Comparison of ENCODE assay signal across 12 mouse cellular contexts in genomic region chr8:90075796-90076195, GRCm38 (mm10).
A peak's percentile ranks its signal among the peaks of the same experiment; 100 is the strongest.
DNase-seq lines count a peak whose midpoint lies in the region; ATAC-seq and TF ChIP-seq lines count a peak whose summit lies in the region.
"Had no signal": no experiment of that assay in that cellular context is flagged by ENCODE, and none has a peak within 500 bp of the region (broad histone marks: within the 10 kb centered on the region; RNA-seq: fewer than 3 reads in every experiment).

No protein-coding gene starts in this region.

- peaks cover 29% of the 10 kb centered on the region for H3K4me1 ChIP-seq in forebrain, embryonic 12.5 days
- H3K4me1 ChIP-seq in hindbrain, embryonic 14.5 days (replicated peaks; ENCODE audit: control insufficient read depth, insufficient read depth, low read length), result peaks cover 17% of the 10 kb centered on the region
- peaks cover 18% of the 10 kb centered on the region for H3K4me1 ChIP-seq in midbrain, embryonic 14.5 days (ENCODE audit: control insufficient read depth, insufficient read depth, low read length)
- H3K4me1 ChIP-seq in lung, postnatal 0 days (ENCODE audit: insufficient read depth, low read depth, low read length), result no peaks in the 10 kb centered on the region

- no peak for TF ChIP-seq CTCF in lung, postnatal 0 days (IDR thresholded peaks at IDR 0.05)

- WGBS in forebrain, embryonic 12.5 days, result 20% methylated on average over 5 of the region's 5 CpGs
- 28% methylated on average over 5 of the region's 5 CpGs for WGBS in hindbrain, embryonic 14.5 days
- WGBS in midbrain, embryonic 14.5 days, result 25% methylated on average over 5 of the region's 5 CpGs
- WGBS in lung, postnatal 0 days, result 96% methylated on average over 5 of the region's 5 CpGs

- ATAC-seq in forebrain, embryonic 12.5 days (ENCODE audit: low FRiP score), result peak; percentile 37; the same call in 1 of the 2 replicates
- no peak for ATAC-seq in hindbrain, embryonic 14.5 days (ENCODE audit: low FRiP score)
- ATAC-seq in midbrain, embryonic 14.5 days (ENCODE audit: low FRiP score, low TSS enrichment), result no peak
- ATAC-seq in lung, postnatal 0 days, result no peak

- H3K4me2 ChIP-seq in forebrain, embryonic 12.5 days, result 0 out of 2 replicates have a peak overlapping the region, but pooled peaks have one; percentile 6
- no peak overlapping the region for H3K4me2 ChIP-seq in hindbrain, embryonic 14.5 days (replicated peaks)
- H3K4me2 ChIP-seq in midbrain, embryonic 14.5 days (ENCODE audit: low read length), result no peak overlapping the region
- H3K4me2 ChIP-seq in lung, postnatal 0 days (replicated peaks; ENCODE audit: low read depth, low read length), result no peak overlapping the region
- H3K4me2 ChIP-seq: liver, embryonic 11.5 days had no signal

- no peak overlapping the region for H3K4me3 ChIP-seq in forebrain, embryonic 12.5 days (replicated peaks)
- no peak overlapping the region for H3K4me3 ChIP-seq in hindbrain, embryonic 14.5 days (replicated peaks; ENCODE audit: low read length)
- H3K4me3 ChIP-seq in midbrain, embryonic 14.5 days (replicated peaks; ENCODE audit: low read depth, low read length), result no peak overlapping the region
- no peak overlapping the region for H3K4me3 ChIP-seq in lung, postnatal 0 days (ENCODE audit: low read depth, low read length)
- H3K4me3 ChIP-seq: erythroblast, embryonic 14.5 days had no signal

- TF ChIP-seq EP300 in lung, postnatal 0 days (IDR thresholded peaks at IDR 0.05), result no peak

- no peaks in the 10 kb centered on the region for H3K36me3 ChIP-seq in forebrain, embryonic 12.5 days (replicated peaks)
- H3K36me3 ChIP-seq in hindbrain, embryonic 14.5 days (replicated peaks; ENCODE audit: control insufficient read depth, insufficient read depth), result no peaks in the 10 kb centered on the region
- H3K36me3 ChIP-seq in midbrain, embryonic 14.5 days (ENCODE audit: control insufficient read depth, insufficient read depth, low read length), result no peaks in the 10 kb centered on the region
- no peaks in the 10 kb centered on the region for H3K36me3 ChIP-seq in lung, postnatal 0 days (ENCODE audit: insufficient read depth, low read length)

- no peaks in the 10 kb centered on the region for H3K27me3 ChIP-seq in forebrain, embryonic 12.5 days
- no peaks in the 10 kb centered on the region for H3K27me3 ChIP-seq in hindbrain, embryonic 14.5 days (ENCODE audit: control insufficient read depth, insufficient read depth, low read length)
- no peaks in the 10 kb centered on the region for H3K27me3 ChIP-seq in midbrain, embryonic 14.5 days (ENCODE audit: control insufficient read depth, insufficient read depth, low read length)
- no peaks in the 10 kb centered on the region for H3K27me3 ChIP-seq in lung, postnatal 0 days (replicated peaks; ENCODE audit: insufficient read depth, low read length)

- no peak for DNase-seq in hindbrain, embryonic 14.5 days (ENCODE audit: low spot score)
- DNase-seq in midbrain, embryonic 14.5 days, result peak; percentile 46
- no peak for DNase-seq in lung, postnatal 0 days (ENCODE audit: low spot score)
- DNase-seq in Muller cell, postnatal 12 days (ENCODE audit: inconsistent ontology term), result no peak
- DNase-seq in lung, adult 18-20 months, result no peak
- DNase-seq in ovary, adult 18-20 months (ENCODE audit: low spot score), result no peak
- DNase-seq: cerebellum, adult 11-12 months; kidney, adult 18-20 months; lung, postnatal 10 days had no signal

- H3K9me3 ChIP-seq in forebrain, embryonic 12.5 days, result no peaks in the 10 kb centered on the region
- no peaks in the 10 kb centered on the region for H3K9me3 ChIP-seq in hindbrain, embryonic 14.5 days (ENCODE audit: control insufficient read depth, low read length)
- no peaks in the 10 kb centered on the region for H3K9me3 ChIP-seq in midbrain, embryonic 14.5 days (ENCODE audit: control insufficient read depth, low read length)
- H3K9me3 ChIP-seq in lung, postnatal 0 days (ENCODE audit: low read length), result no peaks in the 10 kb centered on the region

- no peak overlapping the region for H3K9ac ChIP-seq in forebrain, embryonic 12.5 days
- no peak overlapping the region for H3K9ac ChIP-seq in hindbrain, embryonic 14.5 days
- H3K9ac ChIP-seq in midbrain, embryonic 14.5 days (replicated peaks; ENCODE audit: low read length), result no peak overlapping the region
- H3K9ac ChIP-seq in lung, postnatal 0 days (replicated peaks; ENCODE audit: low read depth), result no peak overlapping the region

- peak overlapping the region; percentile 88 for H3K27ac ChIP-seq in forebrain, embryonic 12.5 days
- peak overlapping the region; percentile 73 for H3K27ac ChIP-seq in hindbrain, embryonic 14.5 days
- peak overlapping the region; percentile 86 for H3K27ac ChIP-seq in midbrain, embryonic 14.5 days (replicated peaks; ENCODE audit: low read depth, low read length)
- H3K27ac ChIP-seq in lung, postnatal 0 days (ENCODE audit: low read length), result no peak overlapping the region
